Mouse (Mus musculus): ENCODE data around the gene Stambpl1.

Gene Stambpl1

DNA sequence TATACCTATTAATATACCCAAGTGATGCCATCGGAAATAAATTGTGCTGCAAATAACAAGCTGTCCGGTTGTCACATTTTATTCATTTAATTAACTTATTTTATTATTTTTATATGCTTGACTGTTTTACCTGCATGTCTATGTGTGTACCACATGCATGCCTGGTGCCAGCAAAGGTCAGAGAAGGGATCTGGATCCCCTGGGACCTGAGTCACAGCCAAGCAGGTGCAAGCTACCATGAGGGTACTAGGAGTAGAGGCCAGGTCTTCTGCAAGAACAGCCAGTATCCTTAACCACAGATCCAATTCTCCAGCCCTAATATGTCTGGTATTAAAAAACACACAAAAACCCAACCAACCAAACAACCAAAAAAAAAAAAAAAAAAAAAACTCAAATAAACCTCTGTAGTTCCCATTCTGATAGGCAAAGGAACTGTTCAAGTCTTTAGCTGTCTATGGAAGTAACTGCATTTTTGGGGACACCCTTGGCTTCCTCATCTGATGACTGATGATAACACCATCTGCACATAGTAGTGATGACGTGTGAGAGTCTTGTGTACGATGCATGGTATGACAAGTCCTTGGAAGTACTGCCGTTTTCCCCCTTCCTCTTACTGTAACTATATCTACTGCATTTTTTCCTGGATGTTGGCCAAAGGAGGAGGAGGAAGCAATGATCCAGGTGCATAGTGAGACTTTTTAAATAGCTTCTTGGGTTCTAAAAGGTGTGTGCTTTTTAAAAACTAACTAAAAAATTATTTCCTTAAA is 48.4 kb downstream of the Stambpl1 start:
- no peak for DNase-seq (ENCODE audit: low spot score)

- DNase-seq (ENCODE audit: low spot score) = peak; percentile 18
These were observed 49.4 kb downstream of the Stambpl1 start for GRCm38 (mm10) chr19:34241247-34241915.

DNA sequence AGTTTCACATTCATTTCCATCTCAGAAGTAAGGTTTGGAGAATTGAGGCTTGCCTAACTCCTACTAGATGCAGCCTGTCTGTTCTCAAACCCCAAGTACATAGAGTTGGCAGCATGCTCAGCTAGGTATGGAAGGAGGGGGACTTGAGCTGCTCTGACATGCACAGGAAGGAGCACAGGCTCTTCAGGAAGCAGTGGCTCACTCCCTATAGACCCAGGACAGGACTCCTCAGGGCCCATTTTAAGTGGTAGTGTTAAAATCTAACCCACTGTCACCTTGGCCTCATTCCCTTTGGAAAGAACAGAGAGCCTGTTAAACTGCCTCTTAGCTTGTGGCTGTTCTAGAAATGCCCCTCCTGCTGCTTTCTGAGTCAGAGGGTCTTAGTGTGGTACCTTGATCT is 50.9 kb downstream of the Stambpl1 start:
- no peak for DNase-seq (ENCODE audit: low spot score)

DNA sequence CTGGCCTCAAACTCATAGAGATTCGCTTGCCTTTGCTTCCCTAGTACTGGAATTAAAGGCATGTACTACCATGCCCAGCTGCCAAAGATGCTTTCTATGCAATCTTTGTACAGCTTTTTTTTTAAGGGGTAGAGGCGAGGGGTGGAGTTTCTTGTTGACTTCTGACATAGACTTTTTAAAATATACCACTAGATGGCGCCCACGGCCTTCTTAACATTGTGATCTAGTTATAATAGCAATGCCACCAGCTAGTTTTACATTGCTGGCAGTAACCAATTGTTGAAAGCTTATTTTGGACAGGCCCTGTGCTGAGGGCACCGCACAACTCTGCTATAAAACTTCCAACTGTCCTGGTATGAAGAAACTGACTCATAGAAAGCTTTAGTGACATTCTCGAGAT is 52.0 kb downstream of the Stambpl1 start:
- DNase-seq (ENCODE audit: low spot score) = peak; percentile 60

GRCm38 (mm10) chr19:34248558-34248957 is 56.5 kb downstream of the Stambpl1 start:
- no peak for DNase-seq (ENCODE audit: low spot score)

DNA sequence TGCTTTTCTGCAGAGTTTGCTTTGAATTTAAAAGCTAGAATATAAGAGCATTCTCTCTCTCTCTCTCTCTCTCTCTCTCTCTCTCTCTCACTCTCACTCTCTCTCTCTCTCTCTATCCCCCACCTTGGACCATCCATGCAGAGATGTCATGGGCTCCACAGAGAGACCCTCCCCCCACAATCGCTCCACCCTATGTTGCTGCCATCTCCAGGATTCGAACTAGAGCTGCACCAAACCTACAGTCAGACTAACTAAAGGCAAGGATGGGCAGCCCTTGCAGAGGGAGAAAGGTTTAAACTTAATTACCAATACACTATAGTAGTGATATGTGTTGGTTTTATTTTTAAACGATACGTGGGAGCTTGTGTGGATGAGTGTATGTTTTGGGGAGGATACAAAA is 58.6 kb downstream of the Stambpl1 start:
- no peak for DNase-seq (ENCODE audit: low spot score)

DNA sequence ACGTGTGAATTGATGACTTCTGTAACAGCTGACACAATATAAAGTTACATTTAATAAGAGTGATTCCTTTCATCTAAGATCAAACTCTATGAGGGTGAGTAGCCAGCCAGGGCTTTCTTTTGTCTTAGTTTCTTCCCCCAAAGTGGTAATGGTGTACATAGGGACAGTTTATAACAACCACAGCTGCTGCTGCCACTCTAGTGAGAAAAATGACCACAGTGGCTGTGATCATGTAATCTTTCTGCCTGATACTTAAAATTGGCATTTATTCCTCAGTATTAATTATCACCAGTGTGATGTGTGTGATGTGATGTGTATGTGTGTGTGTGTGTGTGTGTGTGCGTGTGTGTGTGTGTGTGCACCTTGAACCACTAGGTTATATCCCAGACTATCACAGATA is 59.9 kb downstream of the Stambpl1 start:
- no peak for DNase-seq (ENCODE audit: low spot score)

GRCm38 (mm10) chr19:34252450-34252849 is 60.4 kb downstream of the Stambpl1 start:
- no peak for DNase-seq (ENCODE audit: low spot score)

GRCm38 (mm10) chr19:34254101-34254879 is 62.3 kb downstream of the Stambpl1 start:
- no peak for DNase-seq (ENCODE audit: low spot score)

- DNase-seq (ENCODE audit: low spot score) = no peak
These were observed 63.1 kb downstream of the Stambpl1 start, which contains the start of gene Acta2 for GRCm38 (mm10) chr19:34254880-34255681. Acta2 (minus strand) TSS chr19:34255590.

DNA sequence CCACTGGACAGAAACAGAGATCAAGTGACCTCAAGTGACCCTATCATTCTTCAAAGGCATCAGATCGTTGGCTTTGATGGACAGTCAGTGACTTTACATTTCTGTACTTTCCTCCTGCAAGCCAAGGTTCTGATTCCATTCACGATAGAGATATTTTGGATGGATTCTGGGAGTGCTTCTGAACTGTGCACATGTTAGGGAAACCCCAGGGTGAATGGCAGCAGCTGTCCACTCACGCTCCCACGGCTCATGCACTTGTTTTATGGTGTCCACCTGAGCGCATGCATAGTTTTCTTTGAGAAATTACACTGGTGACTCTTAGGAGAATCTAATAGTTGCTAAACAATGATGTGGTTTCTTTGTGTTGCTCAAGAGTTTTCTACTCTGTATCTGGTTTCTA is 64.1 kb downstream of the Stambpl1 start:
- no peak for DNase-seq (ENCODE audit: low spot score)

DNA sequence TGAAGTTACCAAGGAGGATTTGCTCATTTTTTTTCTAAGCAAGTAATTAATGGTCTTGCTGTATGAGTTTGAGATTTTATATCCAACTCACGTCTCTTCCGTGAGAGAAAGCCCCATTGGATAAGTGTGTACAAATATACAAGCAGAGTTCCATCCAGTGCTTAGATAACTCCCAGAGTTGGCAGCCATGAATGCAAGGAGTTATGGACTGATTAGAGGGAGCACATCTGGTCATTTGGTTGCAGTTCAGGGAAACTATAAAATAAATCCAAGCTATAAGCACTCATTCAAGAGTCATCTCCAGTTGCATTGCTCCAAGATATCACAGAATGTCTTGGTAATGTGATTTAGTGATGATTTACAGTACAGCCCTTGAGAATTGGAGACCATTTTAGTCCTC is 64.9 kb downstream of the Stambpl1 start:
- no peak for DNase-seq (ENCODE audit: low spot score)

GRCm38 (mm10) chr19:34262273-34262974 is 70.4 kb downstream of the Stambpl1 start:
- DNase-seq (ENCODE audit: low spot score) = no peak

- DNase-seq (ENCODE audit: low spot score) = no peak
These were observed 73.7 kb downstream of the Stambpl1 start for GRCm38 (mm10) chr19:34265604-34266193.

GRCm38 (mm10) chr19:34268991-34269390 is 77.0 kb downstream of the Stambpl1 start:
- DNase-seq (ENCODE audit: low spot score) = no peak

- no peak for DNase-seq (ENCODE audit: low spot score)
These were observed 78.2 kb downstream of the Stambpl1 start for GRCm38 (mm10) chr19:34270106-34270726.

- DNase-seq (ENCODE audit: low spot score) = no peak
These were observed 78.9 kb downstream of the Stambpl1 start for GRCm38 (mm10) chr19:34270824-34271464.

DNA sequence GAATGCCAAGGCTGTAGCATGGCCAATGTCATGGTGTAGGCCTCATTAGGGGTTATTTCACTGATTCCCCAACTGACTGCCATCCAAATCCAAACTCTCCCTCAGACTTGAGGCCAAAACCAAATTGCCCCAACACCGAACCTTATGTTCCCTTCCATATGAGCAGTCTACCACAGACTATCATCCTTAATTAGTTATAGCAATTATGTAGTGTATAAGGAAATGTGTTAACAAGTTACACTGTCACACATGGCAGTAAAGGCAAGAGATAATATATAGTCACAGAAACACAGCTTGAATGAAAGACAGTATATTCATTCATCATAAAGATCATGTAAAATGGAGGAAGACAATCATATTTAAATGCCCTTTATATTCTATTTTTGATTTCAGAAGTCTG is 81.0 kb downstream of the Stambpl1 start:
- no peak for DNase-seq (ENCODE audit: low spot score)

DNA sequence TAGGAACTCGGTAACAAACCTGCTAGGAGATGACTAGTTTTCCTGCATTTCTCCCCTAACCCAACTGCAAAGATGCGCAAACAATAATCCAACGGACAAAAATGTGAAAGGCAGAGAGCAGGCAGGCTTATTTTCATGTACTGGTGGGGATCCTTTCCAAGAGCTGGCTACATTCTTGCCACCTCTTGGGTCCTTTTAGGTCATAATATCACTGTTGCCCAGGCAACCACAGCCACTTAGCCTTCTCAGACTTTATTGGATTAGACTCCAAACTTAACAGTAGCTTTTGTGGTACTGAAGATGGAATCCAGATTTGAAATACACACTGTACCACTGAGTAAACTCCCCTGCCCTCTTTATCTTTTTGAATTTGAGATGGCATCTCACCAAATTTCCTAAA is 86.0 kb downstream of the Stambpl1 start:
- no peak for DNase-seq (ENCODE audit: low spot score)

- DNase-seq (ENCODE audit: low spot score) = no peak
These were observed 91.6 kb downstream of the Stambpl1 start for GRCm38 (mm10) chr19:34283614-34284013.

Measured in c-Kit-positive CD71-positive TER-119-positive erythroid progenitor cells, embryonic 14.5 days (primary cell).